Mouse (Mus musculus) cortical plate, adult 2 months (tissue): ENCODE data around the gene 1110059E24Rik. TPM values are rescaled to one million over a fixed set of nuclear protein-coding genes. Genes with fewer than 3 reads are reported as not detected.
A peak's percentile ranks its signal among the peaks of the same experiment; 100 is the strongest.

Experiments
- H3K27ac ChIP-seq: fragments of 200-500 bp; 2 replicates; pipeline ENCODE4 v1.5.1; 2012; ENCODE audit warnings: low read length, control low read depth, inconsistent platforms; ENCODE audit not compliant: insufficient read depth
- H3K4me1 ChIP-seq: fragments of 200-500 bp; 2 replicates; pipeline ENCODE4 v1.6.1; 2011; ENCODE audit warnings: low read length; ENCODE audit not compliant: control insufficient read depth, insufficient read depth
- H3K4me3 ChIP-seq: fragments of 200-500 bp; 2 replicates; pipeline ENCODE4 v1.5.1; 2011; ENCODE audit warnings: mild to moderate bottlenecking, low read length, control low read depth; ENCODE audit not compliant: insufficient read depth
- CTCF ChIP-seq: fragments of 200-500 bp; IDR thresholded peaks from 2 replicates; pipeline ENCODE4 v1.5.1; 2011; ENCODE audit warnings: mild to moderate bottlenecking, control low read depth, low read length; ENCODE audit not compliant: insufficient read depth; ENCODE audit errors: extremely low read depth
- POLR2A ChIP-seq: fragments of 200-500 bp; IDR thresholded peaks from 2 replicates; pipeline ENCODE4 v1.6.1; 2011; ENCODE audit warnings: mild to moderate bottlenecking, low read length, control low read depth; ENCODE audit not compliant: insufficient read depth; ENCODE audit errors: extremely low read depth
- polyA plus RNA-seq: library from polyadenylated mRNA; depleted of rRNA; stranded (reverse); fragments of >200 nt; gene quantifications from 2 replicates; pipeline ENCODE4 v1.2.3, GENCODE M21; 2012

Gene 1110059E24Rik
- polyA plus RNA-seq, 1 experiment, result 22.9 TPM

DNA sequence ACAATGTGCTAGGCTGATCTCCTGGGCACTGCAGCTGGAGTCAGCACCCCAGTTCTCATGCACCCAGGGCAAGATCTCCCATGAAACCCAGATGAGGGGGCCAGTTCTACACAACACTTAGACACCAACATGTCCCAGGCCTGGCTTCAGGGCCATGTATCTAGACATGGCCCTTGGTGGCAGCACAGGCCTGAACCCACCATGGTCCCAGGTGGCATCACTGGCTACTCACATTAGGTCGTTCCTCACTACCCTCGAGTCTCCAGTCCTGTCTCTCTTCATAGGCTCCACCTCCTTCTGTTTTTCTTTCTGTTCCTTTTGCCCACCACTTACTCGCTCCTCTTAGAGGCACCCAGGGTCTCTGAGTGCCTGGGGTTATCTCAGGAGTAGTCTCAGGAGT is 72.9 kb downstream of the 1110059E24Rik start:
- TF ChIP-seq CTCF, result no peak
- no peak for TF ChIP-seq POLR2A
- no peak overlapping the region for H3K4me3 ChIP-seq
- no peaks in the 10 kb centered on the region for H3K4me1 ChIP-seq
- no peak overlapping the region for H3K27ac ChIP-seq

DNA sequence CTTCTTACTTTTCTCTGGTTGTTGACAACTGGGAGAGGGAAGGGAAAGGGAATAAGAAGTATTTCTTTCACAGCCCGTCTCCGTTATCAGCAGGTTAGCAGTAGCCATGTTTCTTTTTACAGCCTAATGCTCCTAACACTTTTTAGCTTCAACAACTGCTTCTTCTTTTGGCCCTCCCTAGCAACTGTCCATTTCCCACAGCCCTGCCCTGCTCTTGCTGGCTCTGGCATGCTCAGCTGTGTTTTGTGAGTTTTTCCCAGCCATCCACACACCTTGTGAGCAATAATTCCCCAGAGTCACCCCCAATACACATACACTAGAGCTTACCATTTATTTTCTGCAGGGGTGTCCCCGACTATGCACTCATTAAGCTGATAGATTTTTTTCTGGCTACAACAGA is 75.3 kb downstream of the 1110059E24Rik start:
- no peak for TF ChIP-seq POLR2A
- no peak overlapping the region for H3K27ac ChIP-seq
- no peaks in the 10 kb centered on the region for H3K4me1 ChIP-seq
- H3K4me3 ChIP-seq, result no peak overlapping the region

DNA sequence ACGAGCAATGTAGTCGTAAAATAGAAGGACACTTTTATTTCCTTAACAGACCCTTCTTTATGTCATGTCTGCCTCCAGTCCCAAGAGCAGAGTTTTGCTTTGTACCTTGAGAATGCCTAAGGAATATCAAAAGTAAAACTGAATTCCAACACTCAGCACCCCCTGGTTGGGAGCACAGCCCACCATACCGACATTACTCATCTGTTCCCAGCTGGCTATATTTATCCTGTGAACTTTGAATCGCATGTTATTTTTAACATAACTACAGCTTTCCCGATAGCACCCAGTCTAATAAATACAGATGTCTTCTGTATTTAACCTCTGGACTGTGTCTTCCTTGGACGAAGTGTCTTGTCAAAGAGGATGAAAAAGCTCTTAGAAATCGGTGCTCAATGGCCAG is 80.8 kb downstream of the 1110059E24Rik start:
- H3K27ac ChIP-seq, result no peak overlapping the region
- TF ChIP-seq CTCF (no peak), POLR2A (no peak)
- H3K4me1 ChIP-seq, result no peaks in the 10 kb centered on the region
- no peak overlapping the region for H3K4me3 ChIP-seq

DNA sequence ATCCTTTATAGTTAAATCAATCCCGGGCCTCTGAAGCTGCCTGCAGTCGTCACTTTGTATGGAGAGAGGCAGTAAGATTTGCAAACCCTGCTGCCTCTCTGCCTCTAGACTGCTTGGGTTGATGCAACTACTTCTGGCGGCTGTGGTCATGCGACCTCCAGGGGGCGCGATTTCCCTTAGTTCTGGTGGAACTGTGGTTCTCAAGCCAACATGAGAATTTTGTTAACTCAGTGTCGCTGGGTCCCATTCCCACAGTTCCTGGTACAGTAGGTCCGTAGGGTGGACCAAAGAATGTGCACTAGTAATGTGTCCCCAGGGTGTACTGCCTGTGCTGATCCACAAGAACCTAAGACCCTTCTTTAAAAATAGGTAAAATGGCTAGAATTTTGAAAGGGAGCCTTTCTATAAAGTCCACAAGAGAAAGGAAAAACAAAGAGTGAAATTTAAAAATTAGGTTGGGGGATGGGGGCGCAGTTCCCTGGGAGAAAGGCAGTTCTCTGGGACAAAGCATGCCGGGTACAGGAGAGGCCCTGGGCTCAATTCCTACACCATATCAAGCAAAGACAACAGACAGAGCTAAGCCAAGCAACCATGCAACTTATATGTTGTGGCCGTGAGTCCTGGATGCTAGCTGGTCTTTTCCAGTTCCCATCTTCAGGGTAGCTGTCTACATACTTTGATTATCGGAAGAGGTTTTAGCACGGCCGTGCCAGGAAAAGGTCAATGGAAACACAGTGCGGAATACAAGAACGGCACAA is 81.4 kb downstream of the 1110059E24Rik start:
- peak; percentile 74 for TF ChIP-seq CTCF
- TF ChIP-seq POLR2A, result no peak
- Histone ChIP-seq H3K27ac (no peak overlapping the region), H3K4me3 (no peak overlapping the region), H3K4me1 (no peaks in the 10 kb centered on the region)

DNA sequence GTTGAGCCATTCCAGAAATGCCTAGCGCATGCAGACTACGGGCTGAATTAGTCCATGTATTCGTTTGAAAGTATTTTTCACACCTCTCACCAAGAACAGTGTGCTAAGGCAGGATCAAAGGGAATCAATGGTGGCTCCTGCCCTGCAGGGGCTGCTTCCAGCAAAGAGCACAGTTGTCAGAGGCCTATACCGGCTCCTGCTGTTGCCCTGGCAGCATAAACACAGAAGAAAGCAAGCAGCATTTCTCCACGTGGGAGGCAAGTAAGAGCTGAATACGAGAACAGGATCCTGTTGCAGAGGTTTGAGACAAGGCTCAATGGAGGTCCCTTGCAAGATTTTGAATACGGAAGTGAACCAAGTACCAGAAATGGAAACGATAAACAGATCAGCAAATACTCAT is 82.0 kb downstream of the 1110059E24Rik start:
- Histone ChIP-seq H3K4me3 (no peak overlapping the region), H3K4me1 (no peaks in the 10 kb centered on the region), H3K27ac (no peak overlapping the region)
- TF ChIP-seq CTCF (no peak), POLR2A (no peak)

DNA sequence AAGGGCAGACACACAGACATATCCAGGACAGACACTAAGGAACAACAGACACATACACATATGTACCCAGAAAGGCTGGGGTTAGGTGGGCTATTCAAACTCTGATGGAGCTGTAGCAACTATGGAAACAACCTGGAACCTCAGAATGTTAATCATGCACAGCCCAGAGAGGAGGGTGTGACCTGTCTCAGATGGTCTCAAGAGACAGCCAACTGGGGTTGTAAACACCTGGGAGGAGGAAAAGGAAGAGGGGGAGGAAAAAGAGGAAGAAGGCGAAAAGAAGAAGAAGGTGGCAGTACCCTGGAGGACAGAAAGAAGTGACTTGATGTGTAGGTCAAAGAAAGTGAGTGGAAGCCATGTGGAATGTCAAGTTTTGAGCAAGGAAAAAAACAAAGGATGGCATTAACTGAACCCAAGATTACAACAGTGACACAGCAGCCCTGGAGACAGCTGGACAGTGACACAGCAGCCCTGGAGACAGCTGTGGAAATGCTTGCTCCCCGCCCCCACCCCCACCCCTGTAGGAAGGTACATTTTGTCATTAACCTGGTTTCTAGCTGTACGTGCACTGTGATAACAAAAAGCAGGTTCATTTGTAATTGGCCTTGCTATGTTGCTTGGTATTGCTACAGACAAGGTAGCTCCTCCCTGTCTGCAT is 84.1 kb downstream of the 1110059E24Rik start:
- H3K4me3 ChIP-seq, result no peak overlapping the region
- H3K4me1 ChIP-seq, result no peaks in the 10 kb centered on the region
- TF ChIP-seq POLR2A (no peak), CTCF (no peak)
- H3K27ac ChIP-seq, result no peak overlapping the region

DNA sequence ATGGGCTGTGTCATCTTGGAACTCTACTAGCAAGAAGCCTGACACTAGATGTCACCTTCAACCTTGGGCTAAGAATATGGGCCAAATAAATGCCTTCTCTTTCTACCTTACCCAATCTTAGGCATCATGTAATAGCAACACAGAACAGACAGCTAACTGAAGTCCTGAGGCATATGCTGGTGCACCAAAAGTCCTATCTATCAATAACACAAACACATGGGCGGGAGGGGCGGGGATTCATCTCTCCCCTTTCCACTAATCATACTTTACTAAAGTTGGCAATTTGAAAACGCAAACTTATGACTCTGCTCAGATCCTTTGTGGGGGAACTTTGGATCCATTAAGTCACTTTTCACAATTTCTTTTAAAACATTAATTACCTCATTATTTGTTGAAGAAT is 84.8 kb downstream of the 1110059E24Rik start:
- H3K27ac ChIP-seq, result no peak overlapping the region
- H3K4me3 ChIP-seq, result no peak overlapping the region
- no peaks in the 10 kb centered on the region for H3K4me1 ChIP-seq
- TF ChIP-seq CTCF (no peak), POLR2A (no peak)

DNA sequence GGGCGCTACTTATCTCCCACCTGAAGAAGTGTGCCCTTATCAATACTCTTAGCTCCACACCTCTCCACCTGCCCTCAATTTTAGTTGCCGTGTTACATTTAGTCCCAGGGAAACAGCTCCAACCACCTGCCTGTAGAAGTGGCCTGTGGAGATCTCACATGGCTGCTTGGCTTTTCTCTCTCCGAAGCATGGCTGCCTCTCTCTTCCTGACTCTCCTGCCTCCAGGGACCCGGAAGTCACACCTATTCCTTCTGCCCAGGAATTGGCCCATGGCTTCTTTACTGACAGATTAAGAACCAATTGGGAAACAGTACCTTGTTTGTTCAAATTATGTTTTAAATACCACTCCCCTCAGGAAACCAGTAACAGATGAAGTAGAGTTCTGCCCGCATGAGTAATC is 86.3 kb downstream of the 1110059E24Rik start:
- no peak overlapping the region for H3K4me3 ChIP-seq
- no peak overlapping the region for H3K27ac ChIP-seq
- H3K4me1 ChIP-seq, result no peaks in the 10 kb centered on the region
- no peak for TF ChIP-seq CTCF
- TF ChIP-seq POLR2A, result no peak

DNA sequence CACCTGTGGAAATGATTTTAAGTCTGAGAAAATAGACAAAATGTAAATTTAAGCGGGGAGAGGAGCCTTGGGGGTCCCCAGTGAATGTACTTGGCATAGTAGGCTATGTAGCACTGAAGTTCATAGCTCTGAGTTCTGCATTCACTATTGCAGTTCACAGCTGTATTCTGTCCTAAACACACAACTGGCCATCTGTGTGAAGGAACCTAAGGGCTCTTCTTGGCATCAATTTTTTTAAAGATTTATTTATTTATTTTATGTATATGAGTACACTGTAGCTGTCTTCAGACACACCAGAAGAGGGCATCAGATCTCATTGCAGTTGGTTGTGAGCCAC is 88.3 kb downstream of the 1110059E24Rik start:
- Histone ChIP-seq H3K4me1 (peaks cover 1% of the 10 kb centered on the region; the same call in 1 of the 2 replicates), H3K4me3 (no peak overlapping the region), H3K27ac (no peak overlapping the region)
- TF ChIP-seq CTCF (no peak), POLR2A (no peak)

DNA sequence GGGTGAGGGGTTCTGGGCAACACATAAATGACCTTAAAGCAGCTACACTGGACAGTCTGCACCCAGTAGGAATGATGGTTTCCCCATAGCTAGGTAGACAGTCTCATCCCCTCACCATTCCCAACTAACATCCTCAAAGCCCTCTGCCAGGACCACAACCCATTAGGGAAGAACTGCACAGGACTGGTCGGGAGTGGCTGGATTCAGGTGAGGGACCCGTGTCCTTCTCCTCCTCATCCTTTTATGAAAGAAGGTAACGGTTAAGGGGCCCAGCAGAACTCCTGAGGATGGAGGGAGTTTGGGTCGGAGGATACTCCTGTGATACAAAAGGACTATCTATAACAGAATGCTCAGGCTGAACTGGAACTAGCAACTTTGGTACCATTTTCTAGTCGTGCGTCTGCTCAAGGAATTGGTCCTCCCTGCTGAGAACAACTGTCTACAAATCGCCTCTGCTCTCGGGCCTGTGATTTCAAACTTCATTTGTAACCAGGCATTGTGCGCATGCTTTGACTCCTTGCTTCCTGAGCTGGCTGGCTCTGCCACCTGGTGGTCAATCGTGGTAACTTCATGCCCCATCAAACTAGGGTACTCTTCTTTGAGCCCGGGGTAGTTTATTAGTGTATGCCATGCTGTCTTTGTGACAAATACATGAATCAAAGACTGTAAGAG is 88.9 kb downstream of the 1110059E24Rik start:
- H3K27ac ChIP-seq, result no peak overlapping the region
- TF ChIP-seq POLR2A (no peak), CTCF (peak; percentile 98)
- no peak overlapping the region for H3K4me3 ChIP-seq
- H3K4me1 ChIP-seq, result peaks cover 1% of the 10 kb centered on the region; the same call in 1 of the 2 replicates
